In genomic region chr10:96373481-96373880, GRCm38 (mm10) we compare ENCODE assay signal across 11 mouse cellular contexts.
DNase-seq lines count a peak whose midpoint lies in the region; ATAC-seq lines count a peak whose summit lies in the region.
"Had no signal": no experiment of that assay in that cellular context is flagged by ENCODE, and none has a peak within 500 bp of the region (broad histone marks: within the 10 kb centered on the region; RNA-seq: fewer than 3 reads in every experiment).

No protein-coding gene starts in this region.

- no peak overlapping the region for H3K27ac ChIP-seq in heart, embryonic 12.5 days (ENCODE audit: poor library complexity, severe bottlenecking)
- peak overlapping the region; percentile 36; the same call in 1 of the 2 replicates for H3K27ac ChIP-seq in intestine, embryonic 15.5 days
- H3K27ac ChIP-seq: embryonic facial prominence, embryonic 12.5 days; hindbrain, embryonic 13.5 days; left cerebral cortex, adult 2 months had no signal

- H3K4me1 ChIP-seq in heart, embryonic 12.5 days (replicated peaks), result peaks cover 21% of the 10 kb centered on the region
- peaks cover 13% of the 10 kb centered on the region; the same call in 1 of the 2 replicates for H3K4me1 ChIP-seq in intestine, embryonic 15.5 days (replicated peaks)
- H3K4me1 ChIP-seq: hindbrain, embryonic 13.5 days had no signal

- no peak overlapping the region for H3K4me2 ChIP-seq in heart, embryonic 12.5 days
- H3K4me2 ChIP-seq in intestine, embryonic 15.5 days (replicated peaks), result no peak overlapping the region
- H3K4me2 ChIP-seq: embryonic facial prominence, embryonic 12.5 days; hindbrain, embryonic 13.5 days had no signal

- H3K36me3 ChIP-seq in heart, embryonic 12.5 days, result no peaks in the 10 kb centered on the region
- no peaks in the 10 kb centered on the region for H3K36me3 ChIP-seq in intestine, embryonic 15.5 days
- H3K36me3 ChIP-seq: embryonic facial prominence, embryonic 12.5 days; hindbrain, embryonic 13.5 days had no signal

- no peaks in the 10 kb centered on the region for H3K9me3 ChIP-seq in heart, embryonic 12.5 days (replicated peaks)
- no peaks in the 10 kb centered on the region for H3K9me3 ChIP-seq in intestine, embryonic 15.5 days
- H3K9me3 ChIP-seq: embryonic facial prominence, embryonic 12.5 days; hindbrain, embryonic 13.5 days had no signal

- WGBS in heart, embryonic 12.5 days, result 51% methylated on average over 7 of the region's 7 CpGs
- WGBS in intestine, embryonic 15.5 days, result 61% methylated on average over 7 of the region's 7 CpGs

- ATAC-seq in heart, embryonic 12.5 days (ENCODE audit: insufficient number of reproducible peaks, low FRiP score), result no peak
- no peak for ATAC-seq in intestine, embryonic 15.5 days

- no peak overlapping the region for H3K9ac ChIP-seq in heart, embryonic 12.5 days
- no peak overlapping the region for H3K9ac ChIP-seq in intestine, embryonic 15.5 days
- H3K9ac ChIP-seq: embryonic facial prominence, embryonic 12.5 days; hindbrain, embryonic 13.5 days had no signal

- DNase-seq in heart, adult 11 months, result peak; percentile 91
- DNase-seq in A20 (ENCODE audit: low read depth, low spot score), result peak; percentile 59
- DNase-seq in spleen, postnatal 10 days (ENCODE audit: low spot score in 2 of 2), result peak; percentile 26 to 55
- DNase-seq in gastrocnemius, adult 8-10 months (ENCODE audit: low spot score in 2 of 2), result no peak
- no peak for DNase-seq in Muller cell, postnatal 12 days (ENCODE audit: inconsistent ontology term)
- DNase-seq in gastrocnemius, adult 18-20 months (ENCODE audit: low spot score), result no peak

- no peaks in the 10 kb centered on the region for H3K27me3 ChIP-seq in heart, embryonic 12.5 days (replicated peaks)
- no peaks in the 10 kb centered on the region for H3K27me3 ChIP-seq in intestine, embryonic 15.5 days (replicated peaks)
- H3K27me3 ChIP-seq: embryonic facial prominence, embryonic 12.5 days; hindbrain, embryonic 13.5 days had no signal

- no peak overlapping the region for H3K4me3 ChIP-seq in heart, embryonic 12.5 days
- H3K4me3 ChIP-seq in intestine, embryonic 15.5 days (replicated peaks), result no peak overlapping the region
- H3K4me3 ChIP-seq: embryonic facial prominence, embryonic 12.5 days; hindbrain, embryonic 13.5 days; left cerebral cortex, adult 2 months had no signal

Comparison
In these comparisons a context has a peak if more than half of its experiments do, and no peak if none do; other contexts are left out.
1. DNase-seq: peak in heart, adult 11 months (single experiment), A20 (single experiment) and spleen, postnatal 10 days (2 of 2); none in gastrocnemius, adult 8-10 months (0 of 2), Muller cell, postnatal 12 days (single experiment) and gastrocnemius, adult 18-20 months (single experiment).